Mouse (Mus musculus): Measurements from ENCODE around the gene Herc1.

Gene Herc1

DNA sequence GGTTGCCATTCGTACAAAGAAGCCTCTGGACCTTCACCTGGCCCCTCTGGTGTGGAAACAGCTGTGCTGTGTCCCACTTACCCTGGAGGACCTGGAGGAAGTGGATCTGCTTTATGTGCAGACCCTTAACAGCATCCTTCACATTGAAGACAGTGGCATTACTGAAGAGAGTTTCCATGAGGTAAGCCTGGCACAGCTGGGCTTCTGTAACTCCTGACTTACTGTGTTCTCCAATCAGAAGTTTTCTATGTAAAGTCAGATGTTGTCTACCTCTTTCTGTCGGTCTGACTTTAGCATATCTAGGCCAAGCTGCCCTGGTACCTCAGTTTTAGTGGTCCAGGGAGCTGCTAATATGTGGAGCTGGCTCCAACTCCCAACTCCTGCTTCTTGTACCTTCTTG is 151.0 kb downstream of the Herc1 start:
- no peak for DNase-seq (ENCODE audit: low read depth, low spot score)

DNA sequence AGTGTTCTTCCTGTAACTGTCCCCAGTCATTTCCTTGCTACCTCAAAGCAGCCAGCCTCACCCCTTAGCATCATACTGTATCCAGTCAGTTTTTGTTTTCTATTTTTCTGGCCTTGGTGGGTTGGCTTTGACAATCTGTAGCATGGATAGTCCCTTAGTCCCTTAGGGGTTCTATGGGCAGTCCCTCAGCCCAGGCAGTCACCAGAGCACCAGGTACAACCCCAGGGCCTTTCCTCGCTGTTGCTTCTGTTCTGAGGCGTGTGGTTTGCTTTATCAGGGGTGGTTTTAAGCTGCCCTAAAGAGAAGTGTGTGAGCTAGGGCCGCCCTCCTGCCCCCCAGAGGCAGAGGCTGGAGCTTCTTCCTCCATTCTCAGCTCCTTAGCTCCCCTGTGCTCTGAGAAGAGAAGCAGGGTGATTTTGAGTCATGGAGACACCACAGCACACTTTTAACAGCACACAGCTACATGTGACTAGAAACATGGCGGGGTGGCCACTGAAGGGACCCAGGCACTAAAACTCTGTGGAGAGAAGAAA is 153.7 kb downstream of the Herc1 start:
- DNase-seq (ENCODE audit: low read depth, low spot score), result peak; percentile 27

- no peak for DNase-seq (ENCODE audit: low read depth, low spot score)
Measured at GRCm38 (mm10) chr9:66504518-66504917, 154.3 kb downstream of the Herc1 start.

DNA sequence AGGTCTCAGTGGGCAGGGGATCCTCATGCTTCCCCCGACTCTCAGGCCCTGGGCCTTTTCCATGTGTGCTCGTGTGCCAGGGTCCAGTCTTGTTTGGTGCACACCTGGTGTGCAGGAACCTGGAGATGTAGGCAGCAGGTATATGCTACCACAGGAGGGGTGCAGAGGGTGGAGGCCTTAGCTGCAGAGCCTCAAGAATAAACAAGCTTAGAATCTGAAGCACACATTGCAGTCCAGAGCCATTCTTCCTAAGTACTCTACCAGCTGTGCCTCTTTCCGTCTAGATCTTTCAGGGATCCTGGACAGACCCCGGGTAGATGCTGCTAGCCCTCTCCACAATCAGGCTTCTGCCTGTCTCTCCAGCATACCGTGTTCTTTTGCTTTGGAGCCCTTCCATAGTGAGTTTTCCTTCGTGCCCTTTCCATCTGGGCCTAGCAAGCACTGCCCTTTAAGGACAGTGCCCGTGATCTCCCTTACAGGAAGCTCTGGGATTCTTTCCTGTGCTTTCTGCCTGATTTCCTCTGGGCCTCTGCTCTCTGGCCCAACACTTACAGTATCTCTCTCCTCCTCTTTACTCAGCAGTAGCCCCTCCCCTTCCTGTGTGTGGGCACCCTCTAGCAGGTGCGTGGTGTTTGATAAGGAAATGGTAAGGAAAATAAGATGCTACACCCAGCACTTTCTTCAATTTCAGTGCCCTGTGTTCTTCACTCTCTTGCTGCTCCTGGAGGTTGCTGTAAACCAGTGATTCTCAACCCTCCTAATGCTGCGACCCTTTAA is 155.1 kb downstream of the Herc1 start:
- no peak for DNase-seq (ENCODE audit: low read depth, low spot score)

DNA sequence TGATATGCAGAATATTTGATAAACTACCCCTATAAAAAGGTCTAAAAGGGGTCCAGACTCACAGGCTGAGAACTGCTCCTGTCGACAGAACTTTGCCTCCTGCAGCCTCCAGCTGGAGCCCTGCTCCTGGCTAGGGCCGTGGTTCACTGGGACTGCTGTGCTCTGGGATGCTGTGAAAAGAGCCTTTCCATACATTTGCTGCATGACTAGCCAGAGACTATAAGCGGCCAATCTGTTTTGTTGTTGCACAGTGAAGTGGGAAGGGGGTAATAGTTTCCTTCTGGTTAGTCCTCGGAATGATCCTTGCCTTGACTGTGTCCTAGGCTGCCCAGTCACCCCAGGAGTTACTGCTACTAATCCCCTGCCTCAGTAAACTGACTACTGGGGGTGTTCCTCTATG is 155.8 kb downstream of the Herc1 start:
- DNase-seq (ENCODE audit: low read depth, low spot score), result no peak

DNA sequence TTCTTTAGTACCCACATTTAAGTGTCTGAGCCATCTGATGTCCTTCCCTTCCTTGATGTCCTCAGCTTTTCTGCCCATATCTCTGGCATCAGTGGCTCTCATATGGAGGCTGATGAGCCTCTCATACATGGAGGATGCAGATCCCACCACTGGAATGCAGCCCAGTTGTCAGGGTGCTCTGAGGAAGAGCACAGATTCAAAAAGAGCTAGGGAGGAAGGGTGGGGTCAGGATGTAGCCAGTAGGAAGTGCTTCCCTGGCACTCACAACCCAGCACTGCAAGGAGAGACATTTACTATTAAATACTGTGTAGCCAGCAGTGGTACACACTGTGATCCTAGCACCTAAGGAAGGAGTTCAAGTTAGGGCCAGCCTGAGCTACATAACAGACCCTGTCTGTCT is 156.2 kb downstream of the Herc1 start:
- no peak for DNase-seq (ENCODE audit: low read depth, low spot score)

DNA sequence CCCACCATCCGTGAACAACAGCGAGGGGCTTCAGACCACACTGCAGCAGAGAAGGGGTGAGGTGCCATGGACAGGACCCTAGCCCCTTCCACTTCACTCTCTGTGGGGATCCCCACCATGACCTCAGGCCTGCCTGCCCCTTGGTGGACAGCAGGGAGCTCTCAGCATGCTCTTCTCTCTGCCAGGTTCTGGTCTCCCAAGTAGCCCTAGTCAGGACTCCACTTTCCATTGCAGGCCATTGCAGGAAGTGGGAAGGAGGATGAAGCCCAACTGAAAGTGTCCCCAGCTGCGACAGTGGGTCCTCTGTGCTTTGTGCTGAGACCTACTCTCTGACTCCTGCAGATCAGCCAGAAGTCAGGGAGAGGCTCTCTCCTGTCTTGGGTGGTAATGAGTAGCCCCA is 157.4 kb downstream of the Herc1 start:
- DNase-seq (ENCODE audit: low read depth, low spot score), result no peak

- DNase-seq (ENCODE audit: low read depth, low spot score), result no peak
Measured at GRCm38 (mm10) chr9:66508890-66509399, 158.7 kb downstream of the Herc1 start.

GRCm38 (mm10) chr9:66510351-66510841 is 160.1 kb downstream of the Herc1 start:
- DNase-seq (ENCODE audit: low read depth, low spot score), result no peak

GRCm38 (mm10) chr9:66510944-66511343 is 160.7 kb downstream of the Herc1 start:
- DNase-seq (ENCODE audit: low read depth, low spot score), result peak; percentile 57

- DNase-seq (ENCODE audit: low read depth, low spot score), result peak; percentile 92
Measured at GRCm38 (mm10) chr9:66511580-66512350, 161.5 kb downstream of the Herc1 start.

GRCm38 (mm10) chr9:66512351-66512671 is 162.1 kb downstream of the Herc1 start:
- peak; percentile 90 for DNase-seq (ENCODE audit: low read depth, low spot score)

DNA sequence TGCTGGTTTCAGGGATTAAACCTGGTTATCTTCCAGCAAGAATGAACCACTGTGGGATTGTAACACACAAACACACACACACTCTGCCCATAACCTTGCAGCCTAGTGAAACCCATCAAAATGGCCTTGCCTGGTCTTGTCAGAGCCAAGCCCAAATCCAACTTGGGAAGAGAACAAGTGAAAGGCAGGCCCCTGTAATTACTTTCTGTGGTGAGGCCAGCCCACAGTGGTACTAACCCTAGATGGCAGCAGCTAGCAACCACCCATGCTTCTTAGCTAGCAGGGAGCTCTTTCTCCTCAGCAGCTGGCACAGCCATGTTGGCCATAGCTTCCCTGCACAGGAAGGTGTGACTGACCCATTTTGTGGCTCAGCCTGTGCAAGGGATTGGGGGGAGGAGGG is 162.9 kb downstream of the Herc1 start:
- peak; percentile 33 for DNase-seq (ENCODE audit: low read depth, low spot score)

DNA sequence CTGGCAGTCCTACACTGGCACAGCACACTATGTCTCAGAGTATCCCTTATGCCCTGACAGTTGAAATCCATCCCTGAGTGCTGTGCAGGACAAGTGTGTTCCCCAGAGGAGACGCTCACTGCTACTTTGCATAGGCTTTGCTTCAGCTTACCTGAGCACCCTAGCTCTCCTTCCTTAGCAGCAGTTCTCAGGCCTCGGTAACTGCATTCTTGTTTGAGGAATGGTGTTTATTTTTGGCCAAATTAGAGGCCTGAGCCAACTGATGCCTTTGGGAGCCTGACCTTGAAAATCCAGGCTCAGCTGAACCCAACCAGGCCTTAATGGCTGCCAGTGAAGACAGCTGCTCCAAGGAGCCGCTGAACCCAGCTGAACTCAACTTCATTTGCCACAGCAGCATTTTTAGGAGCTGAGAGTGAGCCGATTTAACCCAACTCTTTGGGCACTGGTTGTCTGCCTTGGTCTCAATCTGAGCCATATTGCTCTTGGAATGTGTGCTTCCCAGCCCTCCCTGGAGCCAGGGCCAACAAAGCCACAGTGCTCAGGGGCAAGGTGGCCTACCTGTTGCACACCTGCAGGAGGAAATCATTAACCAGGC is 163.5 kb downstream of the Herc1 start:
- DNase-seq (ENCODE audit: low read depth, low spot score), result no peak

GRCm38 (mm10) chr9:66514256-66514770 is 164.1 kb downstream of the Herc1 start, which contains the start of gene Fbxl22:
Gene Fbxl22 (minus strand): TSS chr9:66514593.
- DNase-seq (ENCODE audit: low read depth, low spot score), result peak; percentile 92

DNA sequence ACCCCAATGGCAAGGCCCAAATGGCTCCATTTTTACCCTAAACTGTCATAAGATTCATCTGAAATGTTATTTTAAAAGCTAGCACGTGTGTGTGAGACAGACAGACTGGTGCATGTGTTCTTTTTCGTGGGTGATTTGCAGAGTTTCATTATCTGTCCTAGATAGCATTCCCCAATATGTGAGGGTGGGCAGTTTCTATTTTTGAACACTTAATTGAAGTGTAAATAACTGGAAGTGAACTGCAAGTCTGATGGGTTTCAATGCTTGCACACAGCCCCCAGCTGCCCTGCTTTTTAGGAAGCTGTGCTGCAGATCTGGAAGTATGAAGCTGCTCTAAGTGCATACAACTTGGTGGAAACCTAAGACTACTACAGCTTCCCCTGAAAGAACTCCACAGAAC is 164.9 kb downstream of the Herc1 start:
- DNase-seq (ENCODE audit: low read depth, low spot score), result no peak

DNA sequence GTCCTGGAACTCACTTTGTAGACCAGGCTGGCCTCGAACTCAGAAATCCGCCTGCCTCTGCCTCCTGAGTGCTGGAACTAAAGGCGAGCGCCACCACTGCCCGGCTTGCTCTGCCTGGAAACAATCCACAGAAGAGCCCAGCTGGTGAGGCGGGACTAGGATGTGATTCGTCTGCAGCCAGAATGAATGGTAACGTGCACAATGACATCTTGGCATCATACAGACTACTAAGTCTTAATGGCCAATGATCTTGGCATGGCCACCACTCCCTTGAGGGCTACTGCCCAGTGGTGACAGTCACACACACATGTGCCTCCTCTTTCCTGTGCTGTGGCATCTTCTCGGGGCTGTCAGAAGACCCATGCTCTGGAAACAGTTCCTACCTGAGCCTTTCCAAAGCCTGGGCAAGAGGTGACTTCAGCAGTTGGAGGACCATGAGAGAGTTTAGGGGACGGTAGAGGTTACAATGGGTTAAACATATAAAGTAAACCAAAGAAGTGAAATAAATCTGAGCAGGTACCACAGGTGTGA is 165.5 kb downstream of the Herc1 start:
- DNase-seq (ENCODE audit: low read depth, low spot score), result no peak

- DNase-seq (ENCODE audit: low read depth, low spot score), result no peak
Measured at GRCm38 (mm10) chr9:66516296-66516940, 166.2 kb downstream of the Herc1 start.

DNA sequence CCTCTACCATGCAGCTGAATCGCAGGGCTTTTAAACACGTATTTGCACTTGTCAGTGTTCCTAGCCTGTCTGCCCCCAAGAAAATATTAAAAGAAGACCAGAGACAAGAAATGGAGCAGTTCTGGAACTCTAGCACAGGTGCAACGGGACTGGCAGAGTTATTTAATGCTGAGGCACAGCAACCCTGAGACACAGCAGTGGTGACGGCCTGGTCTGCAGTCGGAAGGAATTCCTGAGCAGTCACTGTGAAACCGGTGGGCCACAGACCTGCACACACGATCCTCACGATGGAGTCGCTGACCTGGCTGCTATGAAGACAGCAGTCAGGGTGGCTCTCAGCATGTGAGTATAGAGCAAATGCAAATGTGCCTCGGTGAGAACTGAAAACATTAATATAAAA is 167.5 kb downstream of the Herc1 start:
- no peak for DNase-seq (ENCODE audit: low read depth, low spot score)

- DNase-seq (ENCODE audit: low read depth, low spot score), result no peak
Measured at GRCm38 (mm10) chr9:66518251-66518650, 168.0 kb downstream of the Herc1 start.

DNA sequence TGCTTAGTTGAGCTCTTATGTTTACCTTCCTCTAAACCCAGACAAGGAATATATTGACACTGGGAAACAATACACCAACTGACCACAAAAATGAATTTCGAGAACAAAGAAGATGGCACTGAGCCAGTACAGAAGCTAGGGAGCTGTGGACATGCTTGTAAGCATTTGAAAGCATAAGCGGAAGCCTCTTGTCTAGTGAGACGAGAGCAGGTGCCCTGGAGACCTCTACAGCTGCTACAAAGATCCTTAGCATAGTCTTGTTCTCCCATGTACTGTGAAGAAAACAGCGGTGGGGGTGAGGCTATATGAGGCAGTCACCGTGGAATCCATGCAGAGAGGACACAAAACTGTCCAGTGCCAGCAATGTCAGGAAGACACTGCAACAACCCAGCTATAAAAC is 168.7 kb downstream of the Herc1 start:
- DNase-seq (ENCODE audit: low read depth, low spot score), result no peak

All from ES-CJ7 (cell line).